Mouse (Mus musculus): ENCODE data around the gene Slc35f1. TPM values are rescaled to one million over a fixed set of nuclear protein-coding genes. Genes with fewer than 3 reads are reported as not detected.
A peak's percentile ranks its signal among the peaks of the same experiment; 100 is the strongest.

The Slc35f1 gene
- total and polyA plus RNA-seq, 2 experiments from 2014 or later = 37.8 to 110 TPM

- ATAC-seq (peak; percentile 59), DNase-seq (peak; percentile 7)
- Histone ChIP-seq H3K4me2 (ENCODE audit: low read depth) (no peak overlapping the region), H3K4me1 (ENCODE audit: insufficient read depth) (no peaks in the 10 kb centered on the region; the same call in 1 of the 2 replicates), H3K36me3 (ENCODE audit: insufficient read depth) (no peaks in the 10 kb centered on the region), H3K9ac (no peak overlapping the region), H3K9me3 (ENCODE audit: low read length) (no peaks in the 10 kb centered on the region), H3K27ac (ENCODE audit: low read depth, low read length) (no peak overlapping the region), H3K4me3 (ENCODE audit: low read depth, low read length) (no peak overlapping the region), H3K27me3 (ENCODE audit: insufficient read depth, low read length) (no peaks in the 10 kb centered on the region)
- 42% methylated on average over 4 of the region's 4 CpGs for WGBS
- no peak for TF ChIP-seq CTCF (IDR thresholded peaks at IDR 0.05; ENCODE audit: low read depth)
These were observed 57.8 kb downstream of the Slc35f1 start for GRCm38 (mm10) chr10:52748028-52748597.

GRCm38 (mm10) chr10:52755949-52756679 lies 65.8 kb downstream of the Slc35f1 start:
- Histone ChIP-seq H3K4me3 (ENCODE audit: low read depth, low read length) (no peak overlapping the region), H3K27me3 (ENCODE audit: insufficient read depth, low read length) (no peaks in the 10 kb centered on the region), H3K4me1 (ENCODE audit: insufficient read depth) (no peaks in the 10 kb centered on the region), H3K36me3 (ENCODE audit: insufficient read depth) (no peaks in the 10 kb centered on the region), H3K27ac (ENCODE audit: low read depth, low read length) (no peak overlapping the region), H3K9me3 (ENCODE audit: low read length) (no peaks in the 10 kb centered on the region), H3K9ac (no peak overlapping the region), H3K4me2 (ENCODE audit: low read depth) (no peak overlapping the region)
- no peak for DNase-seq
- no peak for ATAC-seq
- no peak for TF ChIP-seq CTCF (IDR thresholded peaks at IDR 0.05; ENCODE audit: low read depth)
- WGBS = 70% methylated on average over 13 of the region's 13 CpGs

- Histone ChIP-seq H3K9me3 (ENCODE audit: low read length) (no peaks in the 10 kb centered on the region), H3K9ac (no peak overlapping the region), H3K4me1 (ENCODE audit: insufficient read depth) (no peaks in the 10 kb centered on the region), H3K36me3 (ENCODE audit: insufficient read depth) (no peaks in the 10 kb centered on the region), H3K27ac (ENCODE audit: low read depth, low read length) (no peak overlapping the region), H3K4me2 (ENCODE audit: low read depth) (no peak overlapping the region), H3K4me3 (ENCODE audit: low read depth, low read length) (no peak overlapping the region), H3K27me3 (ENCODE audit: insufficient read depth, low read length) (no peaks in the 10 kb centered on the region)
- 51% methylated on average over 4 of the region's 4 CpGs for WGBS
- ATAC-seq = no peak; the same call in 1 of the 2 replicates
- TF ChIP-seq CTCF (IDR thresholded peaks at IDR 0.05; ENCODE audit: low read depth) = no peak
- DNase-seq = no peak
These were observed 67.3 kb downstream of the Slc35f1 start for GRCm38 (mm10) chr10:52757496-52758260.

- 34% methylated on average over 4 of the region's 4 CpGs for WGBS
- peak; percentile 66 for TF ChIP-seq CTCF (IDR thresholded peaks at IDR 0.05; ENCODE audit: low read depth)
- DNase-seq (peak; percentile 66), ATAC-seq (peak; percentile 79)
- Histone ChIP-seq H3K4me2 (ENCODE audit: low read depth) (no peak overlapping the region), H3K9me3 (ENCODE audit: low read length) (no peaks in the 10 kb centered on the region), H3K27me3 (ENCODE audit: insufficient read depth, low read length) (no peaks in the 10 kb centered on the region), H3K4me1 (ENCODE audit: insufficient read depth) (no peaks in the 10 kb centered on the region), H3K27ac (ENCODE audit: low read depth, low read length) (no peak overlapping the region), H3K36me3 (ENCODE audit: insufficient read depth) (no peaks in the 10 kb centered on the region), H3K4me3 (ENCODE audit: low read depth, low read length) (no peak overlapping the region), H3K9ac (no peak overlapping the region)
These were observed 68.3 kb downstream of the Slc35f1 start for GRCm38 (mm10) chr10:52758589-52758988.

GRCm38 (mm10) chr10:52760527-52760926 lies 70.2 kb downstream of the Slc35f1 start:
- DNase-seq (no peak), ATAC-seq (peak; percentile 69)
- no peak overlapping the region for H3K4me2 ChIP-seq (ENCODE audit: low read depth)
- no peak overlapping the region for H3K9ac ChIP-seq
- H3K4me3 ChIP-seq (ENCODE audit: low read depth, low read length) = no peak overlapping the region
- 76% methylated on average over 1 of the region's 1 CpGs for WGBS
- no peaks in the 10 kb centered on the region for H3K9me3 ChIP-seq (ENCODE audit: low read length)
- TF ChIP-seq CTCF (IDR thresholded peaks at IDR 0.05; ENCODE audit: low read depth) = no peak
- H3K4me1 ChIP-seq (ENCODE audit: insufficient read depth) = no peaks in the 10 kb centered on the region
- no peak overlapping the region for H3K27ac ChIP-seq (ENCODE audit: low read depth, low read length)
- no peaks in the 10 kb centered on the region for H3K27me3 ChIP-seq (ENCODE audit: insufficient read depth, low read length)
- H3K36me3 ChIP-seq (ENCODE audit: insufficient read depth) = no peaks in the 10 kb centered on the region

- no peaks in the 10 kb centered on the region for H3K36me3 ChIP-seq (ENCODE audit: insufficient read depth)
- H3K4me2 ChIP-seq (ENCODE audit: low read depth) = no peak overlapping the region
- DNase-seq (no peak), ATAC-seq (peak; percentile 53; the same call in 1 of the 2 replicates)
- no peaks in the 10 kb centered on the region for H3K27me3 ChIP-seq (ENCODE audit: insufficient read depth, low read length)
- no peak overlapping the region for H3K9ac ChIP-seq
- H3K4me3 ChIP-seq (ENCODE audit: low read depth, low read length) = no peak overlapping the region
- H3K4me1 ChIP-seq (ENCODE audit: insufficient read depth) = no peaks in the 10 kb centered on the region; the same call in 1 of the 2 replicates
- H3K27ac ChIP-seq (ENCODE audit: low read depth, low read length) = no peak overlapping the region
- TF ChIP-seq CTCF (IDR thresholded peaks at IDR 0.05; ENCODE audit: low read depth) = no peak
- WGBS = 30% methylated on average over 4 of the region's 4 CpGs
- no peaks in the 10 kb centered on the region for H3K9me3 ChIP-seq (ENCODE audit: low read length)
These were observed 89.7 kb downstream of the Slc35f1 start for GRCm38 (mm10) chr10:52779926-52780485.
